In genomic region chr8:26962976-26963720, GRCm38 (mm10) we compare ENCODE assay signal across 12 mouse cellular contexts. TPM values are rescaled to one million over a fixed set of nuclear protein-coding genes. Genes with fewer than 3 reads are reported as not detected.
DNase-seq lines count a peak whose midpoint lies in the region; ATAC-seq and TF ChIP-seq lines count a peak whose summit lies in the region.
"Had no signal": no experiment of that assay in that cellular context is flagged by ENCODE, and none has a peak within 500 bp of the region (broad histone marks: within the 10 kb centered on the region; RNA-seq: fewer than 3 reads in every experiment).

No protein-coding gene starts in this region.

- no peak overlapping the region for H3K9ac ChIP-seq in liver, embryonic 12.5 days
- H3K9ac ChIP-seq in heart, postnatal 0 days (replicated peaks; ENCODE audit: low read depth, low read length), result no peak overlapping the region
- H3K9ac ChIP-seq: hindbrain, embryonic 12.5 days; limb, embryonic 15.5 days had no signal

- peak; percentile 49 for DNase-seq in adrenal gland, postnatal 10 days
- DNase-seq in adrenal gland, adult 8-10 months, result no peak
- DNase-seq in liver, result peak; percentile 27
- peak; percentile 76 for DNase-seq in heart, postnatal 0 days (ENCODE audit: low spot score)
- DNase-seq in layer of hippocampus, adult 8-10 months (ENCODE audit: low spot score in 2 of 2), result no peak
- DNase-seq: cerebellum, postnatal 25 days; retina, postnatal 1 day had no signal

- no peak overlapping the region for H3K4me2 ChIP-seq in liver, embryonic 12.5 days
- no peak overlapping the region for H3K4me2 ChIP-seq in heart, postnatal 0 days (ENCODE audit: low read depth, low read length)
- H3K4me2 ChIP-seq: hindbrain, embryonic 12.5 days; limb, embryonic 15.5 days had no signal

- no peak for ATAC-seq in liver, embryonic 12.5 days
- peak; percentile 81 for ATAC-seq in heart, postnatal 0 days (ENCODE audit: insufficient read depth, low read depth)
- peak; percentile 51 for ATAC-seq in monocyte, adult 5-6 weeks (replicated peaks; ENCODE audit: insufficient number of reproducible peaks, low FRiP score, low TSS enrichment, poor library complexity, severe bottlenecking)
- no peak for ATAC-seq in megakaryocyte-erythroid progenitor cell, adult 5-6 weeks (replicated peaks; ENCODE audit: low FRiP score, low TSS enrichment, poor library complexity, severe bottlenecking)

- peaks cover 23% of the 10 kb centered on the region for H3K4me1 ChIP-seq in liver, embryonic 12.5 days
- H3K4me1 ChIP-seq in heart, postnatal 0 days (ENCODE audit: control insufficient read depth, insufficient read depth), result peaks cover 4% of the 10 kb centered on the region; the same call in 1 of the 2 replicates

- H3K9me3 ChIP-seq in liver, embryonic 12.5 days (replicated peaks), result no peaks in the 10 kb centered on the region
- H3K9me3 ChIP-seq in heart, postnatal 0 days (replicated peaks; ENCODE audit: control insufficient read depth, low read length), result 0 out of 2 replicates have a peak, but pooled peaks cover 2% of the 10 kb centered on the region
- H3K9me3 ChIP-seq: hindbrain, embryonic 12.5 days; limb, embryonic 15.5 days had no signal

- no peak for TF ChIP-seq CTCF in heart, postnatal 0 days (IDR thresholded peaks at IDR 0.05; ENCODE audit: low read depth)

- H3K4me3 ChIP-seq in liver, embryonic 12.5 days, result no peak overlapping the region
- H3K4me3 ChIP-seq in heart, postnatal 0 days (ENCODE audit: low read depth, low read length), result no peak overlapping the region
- H3K4me3 ChIP-seq: hindbrain, embryonic 12.5 days; limb, embryonic 15.5 days had no signal

- no peak overlapping the region for H3K27ac ChIP-seq in liver, embryonic 12.5 days
- peak overlapping the region; percentile 59 for H3K27ac ChIP-seq in heart, postnatal 0 days (ENCODE audit: low read depth)

- TF ChIP-seq EP300 in heart, postnatal 0 days (IDR thresholded peaks at IDR 0.05; ENCODE audit: low read depth), result no peak

- no peaks in the 10 kb centered on the region for H3K36me3 ChIP-seq in liver, embryonic 12.5 days
- H3K36me3 ChIP-seq in heart, postnatal 0 days (replicated peaks; ENCODE audit: control insufficient read depth, insufficient read depth, low read length), result no peaks in the 10 kb centered on the region
- H3K36me3 ChIP-seq: hindbrain, embryonic 12.5 days; limb, embryonic 15.5 days had no signal

- WGBS in liver, embryonic 12.5 days (ENCODE audit: insufficient replicate concordance), result 29% methylated on average over 16 of the region's 16 CpGs
- 36% methylated on average over 16 of the region's 16 CpGs for WGBS in heart, postnatal 0 days

- H3K27me3 ChIP-seq in liver, embryonic 12.5 days (replicated peaks), result peaks cover 14% of the 10 kb centered on the region
- H3K27me3 ChIP-seq in heart, postnatal 0 days (ENCODE audit: control insufficient read depth, insufficient read depth, low read length), result no peaks in the 10 kb centered on the region

RNA-seq across cellular contexts. Expression of gene Zfp703, which starts 14.0 kb away (rescaled TPM):
- 10 to 100 TPM; 73.1 to 94.2 TPM for total RNA-seq in adrenal gland, postnatal 10 days (2021)
- 100 to 1,000 TPM in 2 of 4 experiments, 10 to 100 TPM in 2; 60.9 to 143 (median 97.4) TPM for total RNA-seq in adrenal gland, adult 8-10 months (2022)
- 3.0 and 3.8 TPM in 2 replicates for polyA plus RNA-seq in liver, embryonic 12.5 days (2016; fragmentation: Nextera tagmentation; extraction: Ambion mirVana)
- total RNA-seq in heart, postnatal 0 days (2014; rRNA removed; ENCODE audit: low replicate concordance), result 3.0 and 5.5 TPM in 2 replicates
- 3.0 and 3.1 TPM in 2 replicates for polyA plus RNA-seq in heart, postnatal 0 days (2015; fragmentation: Nextera tagmentation; extraction: Ambion mirVana)
- total RNA-seq in monocyte, adult 5-6 weeks (2017), result 2.6 to 6.9 TPM (median 5.2 TPM) in 3 replicates
- total RNA-seq in megakaryocyte-erythroid progenitor cell, adult 5-6 weeks (2014; fragmentation: Nextera tagmentation), result 10.3 and 26.8 TPM in 2 replicates
- 1.6 and 2.1 TPM in 2 replicates for total RNA-seq in megakaryocyte-erythroid progenitor cell, adult 5-6 weeks (2017)
- total RNA-seq in layer of hippocampus, adult 8-10 months (2022), result 10 to 100 TPM; 22.7 to 39.8 (median 31.8) TPM

Comparison
In these comparisons a context has a peak if more than half of its experiments do, and no peak if none do; other contexts are left out.
1. DNase-seq: peak in adrenal gland, postnatal 10 days (single experiment), liver (single experiment) and heart, postnatal 0 days (single experiment); none in adrenal gland, adult 8-10 months (single experiment) and layer of hippocampus, adult 8-10 months (0 of 2).
2. ATAC-seq: peak in heart, postnatal 0 days (single experiment) and monocyte, adult 5-6 weeks (single experiment); none in liver, embryonic 12.5 days (single experiment) and megakaryocyte-erythroid progenitor cell, adult 5-6 weeks (single experiment).